Mouse (Mus musculus) liver, adult 2 months (tissue): ENCODE data around the gene Prima1.

Source experiments
- CTCF ChIP-seq: fragments of 200-500 bp; IDR thresholded peaks from 2 replicates; pipeline ENCODE4 v1.5.1; 2011; ENCODE audit warnings: low read depth, low read length, control low read depth
- POLR2A ChIP-seq: fragments of 200-500 bp; IDR thresholded peaks from 2 replicates; pipeline ENCODE4 v1.6.1; 2011; ENCODE audit warnings: low read length, control low read depth; ENCODE audit not compliant: insufficient read depth; ENCODE audit errors: extremely low read depth

GRCm38 (mm10) chr12:103214270-103214669 is 27.7 kb downstream of the Prima1 start:
- TF ChIP-seq CTCF, result no peak
- no peak for TF ChIP-seq POLR2A
